Mouse (Mus musculus): ENCODE results near the gene Mcam. TPM values are rescaled to one million over a fixed set of nuclear protein-coding genes. Genes with fewer than 3 reads are reported as not detected.

Gene Mcam
- polyA plus RNA-seq, 1 experiment: not detected

DNA sequence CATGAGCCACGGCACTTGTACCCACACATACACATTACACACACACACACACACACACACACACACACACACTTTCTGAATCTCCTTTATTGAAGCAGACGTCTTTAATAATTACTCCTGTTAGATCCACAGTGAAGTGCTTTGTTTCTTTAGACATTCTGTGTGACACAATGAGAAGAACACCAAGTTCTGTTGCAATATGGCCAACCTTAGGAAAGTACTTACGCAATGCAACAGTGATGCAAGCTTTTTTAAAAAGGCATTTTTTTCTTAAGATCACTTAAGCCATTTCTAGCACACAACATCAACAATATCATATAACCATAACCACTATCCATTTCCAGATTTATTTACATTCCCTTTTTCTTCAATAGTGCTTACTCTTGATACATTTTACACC lies 56.9 kb downstream of the Mcam start:
- no peak for TF ChIP-seq GATA1 (IDR thresholded peaks at IDR 0.05; ENCODE audit: borderline replicate concordance, low read length)
- TF ChIP-seq FLI1 (IDR thresholded peaks at IDR 0.05; ENCODE audit: low read length): no peak
- Histone ChIP-seq H3K36me3 (replicated peaks; ENCODE audit: low read length) (peaks cover 91% of the 10 kb centered on the region), H3K9me3 (no peaks in the 10 kb centered on the region), H3K27me3 (replicated peaks) (no peaks in the 10 kb centered on the region), H3K4me3 (replicated peaks) (no peak overlapping the region), H3K4me1 (peaks cover 64% of the 10 kb centered on the region)

DNA sequence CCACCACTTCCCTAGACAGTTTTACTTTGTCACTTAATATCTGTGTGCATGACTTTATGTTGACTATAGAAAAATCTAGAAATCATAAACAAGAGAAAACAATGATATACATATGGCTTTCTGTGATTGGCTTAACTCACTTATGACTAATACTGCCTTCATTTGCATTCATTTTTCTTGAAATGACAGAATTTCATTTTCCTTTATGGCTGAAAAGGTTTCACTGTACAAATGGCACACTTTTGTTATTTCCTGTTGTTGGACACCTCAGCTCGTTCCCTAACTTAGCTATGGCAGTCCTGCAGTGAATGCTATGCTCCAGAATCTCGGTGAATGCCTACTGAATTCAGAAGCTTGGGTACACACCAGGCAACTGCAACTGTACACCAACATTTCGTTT lies 58.0 kb downstream of the Mcam start:
- Histone ChIP-seq H3K36me3 (replicated peaks; ENCODE audit: low read length) (peaks cover 91% of the 10 kb centered on the region), H3K27me3 (replicated peaks) (no peaks in the 10 kb centered on the region), H3K4me1 (peaks cover 72% of the 10 kb centered on the region), H3K9me3 (no peaks in the 10 kb centered on the region), H3K4me3 (replicated peaks) (no peak overlapping the region)
- no peak for TF ChIP-seq FLI1 (IDR thresholded peaks at IDR 0.05; ENCODE audit: low read length)
- TF ChIP-seq GATA1 (IDR thresholded peaks at IDR 0.05; ENCODE audit: borderline replicate concordance, low read length): no peak

Other genes with a start within 250 kb of the Mcam start
- 0.17 TPM in 1 of 2 replicates, not detected in the other for gene Thy1, start 91.1 kb upstream of the Mcam start, polyA plus RNA-seq (2012; ENCODE audit: insufficient read depth, low replicate concordance)
- gene Usp2, start 67.4 kb upstream of the Mcam start, polyA plus RNA-seq (2012; ENCODE audit: insufficient read depth, low replicate concordance): 1.6 and 3.3 TPM in 2 replicates
- gene Mfrp, start 32.7 kb upstream of the Mcam start, polyA plus RNA-seq (2012; ENCODE audit: insufficient read depth, low replicate concordance): not detected in 2 replicates
- not detected in 2 replicates for gene C1qtnf5, start 27.2 kb upstream of the Mcam start, polyA plus RNA-seq (2012; ENCODE audit: insufficient read depth, low replicate concordance)
- not detected in 2 replicates for gene Gm49380, start 21.0 kb upstream of the Mcam start, polyA plus RNA-seq (2012; ENCODE audit: insufficient read depth, low replicate concordance)
- gene Rnf26, start 21.0 kb upstream of the Mcam start, polyA plus RNA-seq (2012; ENCODE audit: insufficient read depth, low replicate concordance): 4.3 and 22.2 TPM in 2 replicates
- 2.4 and 3.9 TPM in 2 replicates for gene Cbl, start 99.6 kb downstream of the Mcam start, polyA plus RNA-seq (2012; ENCODE audit: insufficient read depth, low replicate concordance)
- not detected in 2 replicates for gene Ccdc153, start 106.2 kb downstream of the Mcam start, polyA plus RNA-seq (2012; ENCODE audit: insufficient read depth, low replicate concordance)
- 0.35 TPM in 1 of 2 replicates, not detected in the other for gene Pdzd3, start 117.0 kb downstream of the Mcam start, polyA plus RNA-seq (2012; ENCODE audit: insufficient read depth, low replicate concordance)
- gene Nlrx1, start 134.1 kb downstream of the Mcam start, polyA plus RNA-seq (2012; ENCODE audit: insufficient read depth, low replicate concordance): 5.5 and 12.5 TPM in 2 replicates
- gene Abcg4, start 154.1 kb downstream of the Mcam start, polyA plus RNA-seq (2012; ENCODE audit: insufficient read depth, low replicate concordance): 0.19 TPM in 1 of 2 replicates, not detected in the other
- gene Hinfp, start 171.2 kb downstream of the Mcam start, polyA plus RNA-seq (2012; ENCODE audit: insufficient read depth, low replicate concordance): 1.3 and 4.9 TPM in 2 replicates
- 44.6 and 94.5 TPM in 2 replicates for gene C2cd2l, start 185.8 kb downstream of the Mcam start, polyA plus RNA-seq (2012; ENCODE audit: insufficient read depth, low replicate concordance)
- gene Dpagt1, start 191.6 kb downstream of the Mcam start, polyA plus RNA-seq (2012; ENCODE audit: insufficient read depth, low replicate concordance): 7.1 and 9.5 TPM in 2 replicates
- 416 and 1,650 TPM in 2 replicates for gene H2afx, start 200.2 kb downstream of the Mcam start, polyA plus RNA-seq (2012; ENCODE audit: insufficient read depth, low replicate concordance)
- gene Hmbs, start 209.8 kb downstream of the Mcam start, polyA plus RNA-seq (2012; ENCODE audit: insufficient read depth, low replicate concordance): 51.1 and 76.9 TPM in 2 replicates
- gene Vps11, start 227.2 kb downstream of the Mcam start, polyA plus RNA-seq (2012; ENCODE audit: insufficient read depth, low replicate concordance): 5.8 and 8.3 TPM in 2 replicates
- gene Hyou1, start 245.0 kb downstream of the Mcam start, polyA plus RNA-seq (2012; ENCODE audit: insufficient read depth, low replicate concordance): 14.1 and 28.1 TPM in 2 replicates

All from megakaryocyte, embryonic 14.5 days (primary cell).